Mouse (Mus musculus) adrenal gland, postnatal 14 days (tissue): ENCODE data around the gene Cdr2. TPM values are rescaled to one million over a fixed set of nuclear protein-coding genes. Genes with fewer than 3 reads are reported as not detected.
A peak's percentile ranks its signal among the peaks of the same experiment; 100 is the strongest.
"Not testable (repeated sequence)": the region's sequence is repeated elsewhere in the genome, so short reads cannot be mapped to it uniquely, and the experiment has no call there.

ENCODE experiments used
- DNase-seq: peaks from one replicate; pipeline ENCODE4 v3.0.0; 2021; ENCODE audit warnings: mixed read lengths
- total RNA-seq: library from RNA; stranded (reverse); gene quantifications from 2 replicates; pipeline ENCODE4 v1.2.3, GENCODE M21; 2021

Cdr2 gene
- total RNA-seq, 1 experiment from 2014 or later: 16.3 TPM

- DNase-seq: not testable (repeated sequence)
These were observed 9.6 kb downstream of the Cdr2 start for GRCm38 (mm10) chr7:120972471-120972870.

- no peak for DNase-seq
These were observed 12.0 kb downstream of the Cdr2 start for GRCm38 (mm10) chr7:120970112-120970511.

GRCm38 (mm10) chr7:120969221-120969620, 12.9 kb downstream of the Cdr2 start:
- DNase-seq: no peak

- DNase-seq: no peak
These were observed 19.0 kb downstream of the Cdr2 start for GRCm38 (mm10) chr7:120963126-120963525.

GRCm38 (mm10) chr7:120961893-120962292, 20.2 kb downstream of the Cdr2 start:
- no peak for DNase-seq

GRCm38 (mm10) chr7:120960601-120961000, 21.5 kb downstream of the Cdr2 start:
- no peak for DNase-seq

GRCm38 (mm10) chr7:120960116-120960515, 22.0 kb downstream of the Cdr2 start:
- DNase-seq: no peak

- DNase-seq: not testable (repeated sequence)
These were observed 28.5 kb downstream of the Cdr2 start for GRCm38 (mm10) chr7:120953591-120953990.

- DNase-seq: peak; percentile 56
These were observed 38.1 kb downstream of the Cdr2 start for GRCm38 (mm10) chr7:120943936-120944509.

GRCm38 (mm10) chr7:120942506-120942905, 39.6 kb downstream of the Cdr2 start:
- no peak for DNase-seq

- no peak for DNase-seq
These were observed 40.9 kb downstream of the Cdr2 start for GRCm38 (mm10) chr7:120941214-120941613.

- DNase-seq: peak; percentile 23
These were observed 41.8 kb downstream of the Cdr2 start for GRCm38 (mm10) chr7:120940343-120940742.

- no peak for DNase-seq
These were observed 43.9 kb downstream of the Cdr2 start for GRCm38 (mm10) chr7:120938206-120938605.

- DNase-seq: no peak
These were observed 45.6 kb downstream of the Cdr2 start for GRCm38 (mm10) chr7:120936522-120936921.

GRCm38 (mm10) chr7:120934716-120935115, 47.4 kb downstream of the Cdr2 start:
- peak; percentile 69 for DNase-seq

GRCm38 (mm10) chr7:120933680-120934195, 48.4 kb downstream of the Cdr2 start:
- DNase-seq: no peak

- DNase-seq: no peak
These were observed 49.0 kb downstream of the Cdr2 start for GRCm38 (mm10) chr7:120933110-120933509.

- peak; percentile 62 for DNase-seq
These were observed 63.6 kb downstream of the Cdr2 start for GRCm38 (mm10) chr7:120918526-120918962.

GRCm38 (mm10) chr7:120917592-120918461, 64.3 kb downstream of the Cdr2 start, which contains the start of gene Polr3e:
TSS of gene Polr3e (plus strand) at chr7:120917744.
- DNase-seq: peak; percentile 100

- no peak for DNase-seq
These were observed 64.9 kb downstream of the Cdr2 start for GRCm38 (mm10) chr7:120917279-120917591.

GRCm38 (mm10) chr7:120916262-120916875, 65.7 kb downstream of the Cdr2 start:
- no peak for DNase-seq

- DNase-seq: no peak
These were observed 68.8 kb downstream of the Cdr2 start for GRCm38 (mm10) chr7:120913332-120913731.

GRCm38 (mm10) chr7:120911268-120911667, 70.8 kb downstream of the Cdr2 start:
- DNase-seq: not testable (repeated sequence)
